Mouse (Mus musculus) lung, adult 18-20 months (tissue): Measurements from ENCODE around the gene Hoxa1.

Experiments
- DNase-seq, 2 experiments: peaks; one replicate each; pipeline ENCODE4 v3.0.0; 2022; ENCODE audit warnings: mixed read lengths in 2 of 2

Hoxa1 gene

GRCm38 (mm10) chr6:52189909-52190308 lies 31.8 kb upstream of the Hoxa1 start:
- DNase-seq = peak in 1 of 2 experiments; percentile 4

GRCm38 (mm10) chr6:52189172-52189591 lies 31.1 kb upstream of the Hoxa1 start:
- DNase-seq = peak in 1 of 2 experiments; percentile 53

GRCm38 (mm10) chr6:52186500-52186899 lies 28.4 kb upstream of the Hoxa1 start:
- DNase-seq = no peak

GRCm38 (mm10) chr6:52185834-52186233 lies 27.7 kb upstream of the Hoxa1 start:
- DNase-seq = no peak

GRCm38 (mm10) chr6:52185222-52185621 lies 27.1 kb upstream of the Hoxa1 start:
- DNase-seq = peak in 1 of 2 experiments; percentile 9

GRCm38 (mm10) chr6:52184668-52185067 lies 26.6 kb upstream of the Hoxa1 start:
- DNase-seq = peak in 1 of 2 experiments; percentile 4

- peak in 1 of 2 experiments; percentile 14 for DNase-seq
Observed at GRCm38 (mm10) chr6:52183311-52184080, 25.4 kb upstream of the Hoxa1 start.

GRCm38 (mm10) chr6:52182793-52183192 lies 24.7 kb upstream of the Hoxa1 start:
- DNase-seq = no peak

GRCm38 (mm10) chr6:52182030-52182429 lies 23.9 kb upstream of the Hoxa1 start:
- DNase-seq = no peak

GRCm38 (mm10) chr6:52180726-52181125 lies 22.6 kb upstream of the Hoxa1 start:
- no peak for DNase-seq

GRCm38 (mm10) chr6:52180213-52180710 lies 22.1 kb upstream of the Hoxa1 start:
- no peak for DNase-seq

- no peak for DNase-seq
Observed at GRCm38 (mm10) chr6:52179690-52180089, 21.6 kb upstream of the Hoxa1 start.

GRCm38 (mm10) chr6:52178918-52179665 lies 21.0 kb upstream of the Hoxa1 start:
- DNase-seq = no peak

GRCm38 (mm10) chr6:52177806-52178205 lies 19.7 kb upstream of the Hoxa1 start:
- DNase-seq = no peak

GRCm38 (mm10) chr6:52177061-52177735 lies 19.1 kb upstream of the Hoxa1 start, which contains the start of gene 5730596B20Rik:
5730596B20Rik (plus strand) TSS chr6:52177498.
- DNase-seq = no peak

GRCm38 (mm10) chr6:52176391-52176790 lies 18.3 kb upstream of the Hoxa1 start:
- DNase-seq = no peak

- no peak for DNase-seq
Observed at GRCm38 (mm10) chr6:52175864-52176263, 17.7 kb upstream of the Hoxa1 start.

GRCm38 (mm10) chr6:52174968-52175751 lies 17.0 kb upstream of the Hoxa1 start:
- DNase-seq = no peak

- DNase-seq = no peak
Observed at GRCm38 (mm10) chr6:52173648-52174047, 15.5 kb upstream of the Hoxa1 start.

- DNase-seq = peak; percentile 90 to 93
Observed at GRCm38 (mm10) chr6:52172501-52172900, 14.4 kb upstream of the Hoxa1 start.

GRCm38 (mm10) chr6:52171938-52172337 lies 13.8 kb upstream of the Hoxa1 start:
- DNase-seq = no peak

- DNase-seq = no peak
Observed at GRCm38 (mm10) chr6:52171331-52171730, 13.2 kb upstream of the Hoxa1 start.
